Mouse (Mus musculus) spleen, adult 2 months (tissue): ENCODE results near the gene Ch25h.

Experiments used
- CTCF ChIP-seq: fragments of 200-500 bp; IDR thresholded peaks from 2 replicates; pipeline ENCODE4 v1.5.1; 2011; ENCODE audit warnings: mild to moderate bottlenecking, inconsistent platforms; ENCODE audit not compliant: insufficient read depth, insufficient read length, insufficient replicate concordance; ENCODE audit errors: extremely low read depth
- POLR2A ChIP-seq: fragments of 200-500 bp; IDR thresholded peaks from 2 replicates; pipeline ENCODE4 v1.6.1; 2011; ENCODE audit warnings: low read depth, low read length, inconsistent platforms

DNA sequence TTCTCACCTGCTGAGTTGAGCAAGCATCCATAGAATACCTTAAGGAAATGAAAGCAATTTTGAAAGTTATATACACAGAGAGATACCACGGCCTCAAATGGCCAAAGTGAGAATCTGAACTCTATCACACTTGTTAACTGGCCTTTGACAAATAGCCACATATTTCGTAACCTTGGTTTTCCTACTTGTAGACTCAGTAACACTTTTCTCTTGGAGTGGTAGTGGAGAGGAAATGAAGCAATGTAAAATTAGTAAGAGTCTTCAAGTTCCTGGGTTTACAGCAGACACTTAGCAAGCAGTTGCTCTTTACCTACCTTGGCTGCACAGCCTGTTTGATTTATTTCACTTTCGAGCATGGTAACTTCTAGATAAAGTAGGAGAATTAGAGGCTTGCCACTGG, 30.2 kb downstream of the Ch25h start:
- TF ChIP-seq POLR2A (no peak), CTCF (no peak)
